Mouse (Mus musculus) heart, adult 2 months (tissue): ENCODE measurements around the gene Cldn5.

Experiments used
- CTCF ChIP-seq: fragments of 200-600 bp; IDR thresholded peaks from 2 replicates; pipeline ENCODE4 v1.8.1; 2022; ENCODE audit warnings: antibody characterized with exemption, mild to moderate bottlenecking, moderate library complexity
- EP300 ChIP-seq: fragments of 200-500 bp; IDR thresholded peaks from 2 replicates; pipeline ENCODE4 v1.6.1; 2011; ENCODE audit warnings: low read depth, low read length, control low read depth; ENCODE audit not compliant: insufficient read depth
- POLR2A ChIP-seq: fragments of 200-500 bp; IDR thresholded peaks from 2 replicates; pipeline ENCODE4 v1.6.1; 2011; ENCODE audit warnings: mild to moderate bottlenecking, low read depth, low read length, control low read depth; ENCODE audit not compliant: insufficient read depth

GRCm38 (mm10) chr16:18811468-18812384, 35.1 kb downstream of the Cldn5 start, which contains the start of the genes Ufd1 and Cdc45:
- TF ChIP-seq EP300 (0 out of 2 replicates have a peak, but pooled peaks have one; percentile 10), CTCF (0 out of 2 replicates have a peak, but pooled peaks have one; percentile 13), POLR2A (peak; percentile 73; the same call in 1 of the 2 replicates)
